Mouse (Mus musculus) mouse trophoblast stem cell (cell line): ENCODE measurements around the gene Anp32a.

Source experiments
- in situ Hi-C, 2 experiments: fragments of 300-500 bp; cut with MseI, MboI; formaldehyde crosslinking; loops; 2 replicates in 1 of 2; 3 replicates in 1 of 2; pipeline ENCODE4 v1.15.1; 2025

Gene Anp32a

DNA sequence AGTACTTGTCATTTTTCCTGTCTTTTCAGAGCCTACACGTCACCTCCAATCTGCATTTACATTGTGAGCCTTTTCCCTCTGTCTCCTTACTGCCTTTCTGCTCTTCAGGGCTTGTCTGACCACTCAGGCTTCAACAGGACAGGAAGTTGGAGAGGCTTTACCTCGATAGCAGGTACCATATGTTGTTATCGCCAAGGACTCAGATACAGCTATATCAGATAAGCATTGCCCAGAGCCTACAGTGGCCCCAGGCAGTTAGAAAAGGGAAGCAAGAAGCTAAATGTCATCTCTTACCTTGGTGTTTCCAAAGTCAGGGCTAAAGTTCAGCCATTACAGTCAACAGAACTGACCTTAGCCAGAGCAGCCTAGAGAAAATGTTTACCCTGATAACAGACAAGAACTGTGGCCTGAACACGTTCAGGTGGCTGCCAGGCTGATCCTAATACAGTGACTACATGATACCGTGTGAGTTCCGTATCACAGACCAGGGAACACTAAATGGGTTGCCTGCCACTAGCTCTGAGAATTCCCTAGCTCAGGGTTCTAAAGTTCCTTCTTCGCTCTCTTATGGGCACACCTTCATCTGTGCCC is 65.4 kb downstream of the Anp32a start:
- in situ Hi-C loops, result no loop called here

GRCm38 (mm10) chr9:62407357-62408146 is 66.5 kb downstream of the Anp32a start:
- in situ Hi-C loops, result no loop called here

DNA sequence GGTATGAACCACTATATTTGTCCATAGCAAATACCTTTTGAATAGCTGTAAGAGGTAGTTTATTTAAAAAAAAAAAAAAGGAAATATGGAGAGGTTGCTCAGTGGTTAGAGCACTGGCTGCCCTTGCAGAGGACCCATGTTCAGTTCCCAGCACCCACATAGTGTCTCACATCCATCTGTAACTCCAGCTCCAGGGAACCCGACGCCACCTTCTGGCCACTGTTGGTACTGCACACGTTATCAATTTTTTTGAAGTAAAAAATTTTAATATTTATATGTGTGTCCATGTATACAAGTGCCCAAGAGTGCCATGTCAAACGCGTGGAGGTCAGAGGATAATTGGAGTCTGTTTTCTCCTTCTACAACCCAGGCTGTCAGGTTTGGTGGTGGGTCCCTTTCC is 77.6 kb downstream of the Anp32a start:
- in situ Hi-C loops, result no loop called here

DNA sequence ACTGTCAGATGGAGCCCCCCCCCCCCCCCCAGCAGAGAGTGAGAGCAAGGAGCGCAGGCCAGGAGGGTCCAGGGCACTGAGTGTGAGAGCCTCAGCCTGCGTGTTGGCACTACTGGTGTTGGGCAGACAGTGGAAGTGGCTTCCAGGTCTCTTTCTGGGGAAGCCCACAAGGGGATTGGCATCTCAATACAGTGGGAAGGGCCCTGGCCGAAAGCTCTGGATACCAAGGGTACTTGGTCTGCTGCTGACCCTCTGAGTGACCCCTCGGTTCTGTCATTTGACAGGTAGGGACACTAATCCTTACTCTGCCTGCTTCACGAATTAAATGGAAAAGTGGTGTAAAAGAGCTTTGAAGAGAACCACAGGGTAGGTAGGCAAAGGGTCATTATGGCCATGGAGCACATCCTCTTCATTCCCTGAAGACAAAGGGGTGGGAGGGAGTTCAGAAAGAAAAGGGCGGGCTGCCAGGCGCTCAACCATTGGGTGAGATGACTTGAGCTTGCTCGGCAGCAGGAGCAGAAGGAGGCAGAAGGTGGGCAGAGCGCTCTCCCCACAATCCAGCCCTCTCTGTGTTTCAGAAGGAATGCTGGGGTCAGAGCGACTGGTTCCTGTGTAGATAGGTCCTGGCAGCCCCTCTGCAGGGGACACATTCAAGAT is 79.3 kb downstream of the Anp32a start:
- in situ Hi-C loops, result no loop called here

GRCm38 (mm10) chr9:62421027-62421426 is 79.9 kb downstream of the Anp32a start:
- in situ Hi-C loops, result no loop called here

DNA sequence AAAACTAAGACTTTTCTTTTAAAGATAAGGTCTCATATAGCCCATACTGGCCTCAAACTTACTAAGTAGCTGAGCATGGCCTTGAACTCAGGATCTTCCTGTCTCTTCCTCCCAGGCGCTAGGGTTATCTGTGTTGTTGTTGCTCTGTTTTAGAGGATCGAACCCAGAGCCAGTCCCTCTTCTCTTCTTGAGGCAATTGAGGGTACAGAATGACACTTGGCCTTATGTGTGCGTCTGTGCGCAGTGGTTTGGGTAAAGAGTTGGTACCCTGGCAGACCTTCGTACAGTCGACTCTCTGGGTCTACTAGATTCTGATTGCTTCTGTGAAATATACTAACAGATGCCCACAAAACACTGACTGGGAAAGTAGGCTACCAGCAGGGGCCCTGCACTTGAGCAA is 80.8 kb downstream of the Anp32a start:
- in situ Hi-C loops, result no loop called here

GRCm38 (mm10) chr9:62422926-62423325 is 81.8 kb downstream of the Anp32a start:
- in situ Hi-C loops, result no loop called here

GRCm38 (mm10) chr9:62423871-62424270 is 82.8 kb downstream of the Anp32a start:
- in situ Hi-C loops, result no loop called here

- in situ Hi-C loops, result no loop called here
These were observed 84.2 kb downstream of the Anp32a start for GRCm38 (mm10) chr9:62425265-62425664.

GRCm38 (mm10) chr9:62426021-62426420 is 84.9 kb downstream of the Anp32a start:
- in situ Hi-C loops, result no loop called here

GRCm38 (mm10) chr9:62426531-62426930 is 85.4 kb downstream of the Anp32a start:
- in situ Hi-C loops, result no loop called here

DNA sequence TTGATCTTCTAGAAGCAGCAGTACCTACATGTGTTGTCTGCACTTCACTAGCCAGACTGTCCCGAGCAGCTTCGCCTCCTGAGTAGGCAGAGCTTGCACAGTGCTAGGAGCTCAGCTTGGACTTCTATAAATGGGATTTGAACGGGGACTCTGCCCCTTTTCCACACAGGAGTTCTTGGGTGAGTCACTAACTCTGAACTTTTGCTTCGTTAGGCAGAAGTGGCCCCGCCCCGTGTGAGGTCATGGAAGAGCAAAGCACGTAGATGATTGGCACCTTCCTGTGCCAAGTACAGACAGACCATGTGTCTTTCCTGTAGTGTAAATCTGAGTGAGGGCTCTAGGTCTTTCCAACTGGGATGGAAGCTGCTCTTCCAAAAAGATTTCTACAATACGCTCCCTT is 85.9 kb downstream of the Anp32a start:
- in situ Hi-C loops, result no loop called here
